Mouse (Mus musculus) brown adipose tissue, adult 24 weeks (tissue): ENCODE measurements around the gene Galk1. TPM values are rescaled to one million over a fixed set of nuclear protein-coding genes. Genes with fewer than 3 reads are reported as not detected.
"Not testable (repeated sequence)": the region's sequence is repeated elsewhere in the genome, so short reads cannot be mapped to it uniquely, and the experiment has no call there.

Source experiments
- H3K27ac ChIP-seq: fragments of 200-500 bp; replicated peaks from 2 replicates; pipeline ENCODE4 v1.5.1; 2012; ENCODE audit warnings: low read depth, mild to moderate bottlenecking, low read length
- H3K4me1 ChIP-seq: fragments of 200-500 bp; 2 replicates; pipeline ENCODE4 v1.6.1; 2012; ENCODE audit warnings: low read length, mixed read lengths; ENCODE audit not compliant: control insufficient read depth, insufficient read depth, insufficient read length
- H3K4me3 ChIP-seq: fragments of 200-500 bp; 2 replicates; pipeline ENCODE4 v1.5.1; 2012; ENCODE audit warnings: low read depth, mild to moderate bottlenecking, low read length, moderate library complexity; ENCODE audit not compliant: insufficient read depth
- polyA plus RNA-seq: library from polyadenylated mRNA; stranded (reverse); fragments of >200 nt; gene quantifications from 2 replicates; pipeline ENCODE4 v1.2.4, GENCODE M21; 2012; ENCODE audit not compliant: missing spikeins, insufficient read depth, insufficient read length

The Galk1 gene
- polyA plus RNA-seq, 1 experiment = 9.6 TPM

DNA sequence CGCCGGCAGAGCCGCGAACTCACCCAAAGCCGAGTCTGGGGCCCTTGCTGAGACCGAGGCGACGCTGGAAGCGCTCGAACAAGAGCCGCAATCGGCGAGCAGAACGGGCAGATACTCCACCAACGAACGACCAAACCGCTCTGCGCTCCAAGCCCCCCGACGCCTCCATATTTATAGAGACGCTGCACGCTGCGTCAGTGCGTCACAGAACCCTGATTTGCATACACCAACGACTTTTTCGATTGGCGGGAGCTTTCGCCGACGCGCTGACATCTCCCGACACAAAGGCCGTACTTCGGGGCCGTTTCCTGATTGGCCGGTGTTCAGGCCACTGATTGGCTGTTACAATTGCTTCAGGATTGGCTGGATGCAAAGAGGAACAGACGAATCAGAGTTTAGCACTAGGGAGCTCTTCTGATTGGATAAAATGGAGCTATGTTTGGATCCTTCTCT, 11.9 kb upstream of the Galk1 start:
- Histone ChIP-seq H3K27ac (peak overlapping the region; percentile 93), H3K4me1 (no peaks in the 10 kb centered on the region), H3K4me3 (peak overlapping the region; percentile 81)

DNA sequence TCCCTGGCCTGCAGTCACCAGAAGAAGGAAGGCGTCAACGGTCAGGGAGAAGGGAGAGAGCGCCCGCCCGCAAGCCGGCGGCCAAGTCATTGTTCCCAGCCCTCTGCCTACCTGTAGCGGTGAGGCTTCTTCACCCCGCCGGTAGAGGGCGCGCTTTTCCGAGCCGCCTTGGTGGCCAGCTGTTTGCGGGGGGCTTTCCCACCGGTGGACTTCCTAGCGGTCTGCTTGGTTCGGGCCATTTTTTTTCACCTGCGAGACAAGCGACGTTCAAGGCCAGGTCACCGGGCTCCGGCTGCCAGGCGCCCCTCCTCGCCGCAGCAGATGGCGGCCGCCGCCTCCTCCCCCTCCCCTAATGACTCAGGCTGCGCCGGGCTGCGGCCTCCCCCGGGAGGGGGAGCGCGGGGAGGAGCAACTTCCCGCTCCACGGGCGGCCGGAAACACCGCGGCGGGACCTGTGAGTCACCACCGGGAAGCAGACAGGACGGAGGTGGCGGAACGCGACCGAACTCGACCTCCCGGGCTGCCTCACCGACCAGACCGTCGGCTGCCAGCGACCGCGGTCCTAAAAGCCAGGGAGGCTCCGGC, 11.3 kb upstream of the Galk1 start:
- H3K27ac ChIP-seq = peak overlapping the region; percentile 93
- H3K4me3 ChIP-seq = peak overlapping the region; percentile 81
- H3K4me1 ChIP-seq = no peaks in the 10 kb centered on the region

DNA sequence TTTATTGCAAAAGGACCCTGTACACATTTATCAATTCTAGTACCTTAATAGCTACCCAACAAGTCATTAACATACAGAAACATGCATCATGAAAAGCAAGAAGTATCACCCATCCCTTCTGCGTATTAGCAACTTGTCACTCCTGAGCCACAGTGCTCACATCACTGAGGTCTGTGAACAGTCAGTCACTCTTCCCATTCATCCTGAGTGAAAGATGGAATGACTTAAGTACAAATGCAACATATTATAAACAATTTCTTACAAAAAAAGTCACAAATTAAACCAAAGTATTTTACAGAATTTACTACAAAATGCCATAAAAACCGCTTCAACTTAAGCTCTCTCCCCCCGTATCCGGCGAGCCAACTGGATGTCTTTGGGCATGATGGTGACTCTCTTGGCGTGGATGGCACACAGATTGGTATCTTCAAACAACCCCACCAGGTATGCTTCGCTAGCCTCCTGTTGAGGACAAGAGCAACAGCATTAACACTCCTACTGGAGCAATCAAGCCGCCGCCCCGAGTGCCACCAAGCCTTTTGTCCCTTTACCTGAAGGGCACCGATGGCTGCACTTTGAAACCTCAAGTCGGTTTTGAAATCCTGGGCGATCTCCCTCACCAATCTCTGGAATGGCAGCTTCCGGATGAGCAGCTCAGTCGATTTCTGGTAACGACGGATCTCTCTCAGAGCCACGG, 10.7 kb upstream of the Galk1 start:
- not testable (repeated sequence) for H3K4me1 ChIP-seq
- H3K27ac ChIP-seq = peak overlapping the region; percentile 93

DNA sequence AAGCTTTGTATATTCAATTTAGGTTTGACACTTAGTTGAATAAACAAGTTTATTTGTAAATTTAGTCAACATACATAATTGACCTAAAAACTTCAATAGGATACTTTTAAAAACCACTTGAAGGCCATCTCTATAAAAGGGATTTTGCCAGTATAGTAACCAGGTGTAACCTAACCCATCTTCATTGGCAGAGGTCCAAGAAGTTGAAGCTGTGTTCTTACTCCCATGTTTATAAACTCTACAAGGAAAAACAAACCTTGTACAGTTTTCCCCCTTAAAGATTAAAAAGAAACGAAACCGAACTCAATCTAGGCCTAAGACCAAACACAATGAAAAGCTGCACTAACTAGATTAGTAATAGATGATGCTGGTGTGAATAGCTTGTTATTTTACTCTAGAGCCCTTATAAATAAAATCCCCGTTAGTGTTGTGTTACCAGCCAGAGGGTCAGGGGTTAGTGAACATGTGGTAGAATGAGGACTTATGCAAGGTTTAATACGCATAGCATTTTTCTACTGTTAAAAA, 9.8 kb upstream of the Galk1 start:
- Histone ChIP-seq H3K27ac (no peak overlapping the region), H3K4me1 (no peaks in the 10 kb centered on the region), H3K4me3 (no peak overlapping the region)

More for the DNA sequence above, 10.7 kb upstream of the Galk1 start:
- peak overlapping the region; percentile 81 for H3K4me3 ChIP-seq

DNA sequence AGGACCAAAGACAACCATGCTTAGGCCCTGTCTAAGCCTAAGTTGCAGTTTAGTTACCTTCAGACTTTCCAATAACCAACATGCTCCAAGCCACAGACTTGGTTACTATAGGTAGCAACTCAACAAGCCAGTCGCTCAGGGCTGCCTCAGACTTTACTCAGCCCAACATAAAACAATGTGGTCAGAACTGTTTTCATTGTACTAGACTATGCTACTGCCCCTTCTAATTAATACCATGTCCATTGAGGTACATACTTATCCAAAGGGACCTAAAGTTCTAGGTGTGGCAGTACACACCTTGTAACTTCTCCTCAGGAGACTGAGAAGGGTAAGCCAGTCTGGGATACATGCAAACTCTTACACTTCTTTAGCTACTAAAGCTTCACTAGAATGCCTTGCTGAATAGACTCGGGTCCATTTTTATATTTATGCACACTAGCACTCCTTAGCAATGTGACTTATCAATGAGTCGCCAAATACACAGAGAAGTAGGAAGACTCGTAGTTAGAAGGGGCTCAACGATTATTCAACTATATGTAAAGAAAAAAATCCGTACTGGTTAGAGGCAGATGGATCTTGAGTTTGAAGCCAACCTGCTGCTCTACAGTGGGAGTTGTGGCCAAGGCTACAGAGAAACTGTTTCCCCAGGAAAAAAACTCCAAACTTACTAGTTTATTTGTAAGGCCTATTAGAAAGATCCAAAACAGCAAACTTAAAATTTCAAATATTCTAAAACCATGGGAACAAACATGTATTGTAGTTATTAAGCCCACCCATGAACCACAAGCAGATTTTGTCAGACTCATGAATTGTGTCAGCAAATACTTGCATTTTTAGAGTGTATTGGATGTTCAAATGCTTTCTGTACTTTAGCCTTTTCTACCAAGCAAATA, 9.1 kb upstream of the Galk1 start:
- no peaks in the 10 kb centered on the region for H3K4me1 ChIP-seq
- no peak overlapping the region for H3K4me3 ChIP-seq
- no peak overlapping the region for H3K27ac ChIP-seq

DNA sequence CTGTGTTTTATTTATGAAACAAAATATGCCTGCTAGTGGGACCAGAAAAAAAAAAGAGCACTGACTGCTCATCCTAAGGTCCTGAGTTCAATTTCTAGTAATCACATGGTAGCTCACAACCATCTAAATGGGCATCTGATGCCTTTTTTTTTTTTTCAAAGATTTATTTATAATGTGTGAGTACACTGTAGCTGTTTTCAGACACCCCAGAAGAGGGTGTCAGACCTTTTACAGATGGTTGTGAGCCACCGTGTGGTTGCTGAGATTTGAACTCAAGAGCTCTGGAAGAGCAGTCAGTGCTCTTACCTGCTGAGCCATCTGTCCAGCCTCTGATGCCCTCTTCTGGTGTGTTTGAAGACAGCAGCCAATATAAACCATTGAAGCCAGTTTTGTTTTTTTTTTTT, 8.0 kb upstream of the Galk1 start:
- no peak overlapping the region for H3K27ac ChIP-seq
- H3K4me1 ChIP-seq = no peaks in the 10 kb centered on the region
- H3K4me3 ChIP-seq = no peak overlapping the region

DNA sequence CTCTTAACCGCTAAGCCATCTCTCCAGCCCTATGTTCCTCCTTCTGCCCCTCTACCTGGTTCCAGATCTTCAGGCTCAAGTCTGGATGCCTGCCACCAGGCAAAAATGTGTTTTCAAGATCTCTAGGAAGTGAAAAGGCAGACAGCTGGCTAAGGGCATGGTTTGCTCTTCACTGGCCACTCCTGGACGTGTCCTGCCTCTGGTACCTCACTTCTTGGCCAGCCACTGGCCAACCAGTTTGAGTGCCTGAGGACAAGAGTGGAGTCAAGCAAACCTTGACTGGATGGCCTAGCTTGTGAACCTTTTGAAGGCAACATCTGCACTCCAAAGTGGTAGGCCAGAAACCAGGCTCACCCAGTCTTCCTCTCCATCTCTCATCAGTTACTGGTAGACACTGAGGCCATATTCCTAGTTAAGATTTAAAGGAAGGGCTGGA, 7.5 kb upstream of the Galk1 start:
- Histone ChIP-seq H3K4me1 (no peaks in the 10 kb centered on the region), H3K4me3 (no peak overlapping the region), H3K27ac (no peak overlapping the region)

DNA sequence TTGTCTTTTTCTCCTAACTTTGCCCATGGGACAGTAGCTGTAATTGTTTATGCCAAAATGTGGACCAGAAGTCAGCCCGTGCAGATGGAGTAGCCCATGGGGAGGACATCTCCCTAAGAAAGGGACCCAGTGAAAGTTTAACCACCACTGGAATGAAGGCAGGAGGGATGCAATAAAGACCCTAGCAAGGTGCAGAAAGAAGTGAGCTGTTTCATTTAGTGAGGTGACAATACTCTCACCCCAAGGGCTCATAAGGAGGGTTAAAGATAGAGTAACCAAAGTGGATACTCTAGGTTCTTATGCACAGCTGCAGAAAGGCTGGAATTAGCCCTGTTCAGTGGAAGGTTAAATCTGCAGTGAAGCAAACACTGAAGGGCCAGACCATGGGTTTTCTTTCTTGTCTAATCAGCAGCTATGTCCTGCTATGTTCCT, 6.9 kb upstream of the Galk1 start:
- no peak overlapping the region for H3K27ac ChIP-seq
- no peak overlapping the region for H3K4me3 ChIP-seq
- H3K4me1 ChIP-seq = no peaks in the 10 kb centered on the region

DNA sequence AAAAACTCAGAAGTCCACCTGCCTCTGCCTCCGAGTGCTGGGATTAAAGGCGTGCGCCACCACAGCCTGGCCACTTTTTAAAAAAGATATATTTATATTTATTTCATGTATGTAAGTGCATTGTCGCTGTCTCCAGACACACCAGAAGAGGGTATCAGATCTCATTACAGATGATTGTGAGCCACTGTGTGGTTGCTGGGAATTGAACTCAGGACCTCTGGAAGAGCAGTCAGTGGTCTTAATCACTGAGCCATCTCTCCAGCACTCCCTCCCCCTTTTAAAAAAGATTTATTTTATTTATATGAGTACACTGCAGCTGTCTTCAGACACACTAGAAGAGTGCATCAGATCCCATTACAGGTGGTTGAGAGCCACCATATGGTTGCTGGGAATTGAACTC, 6.3 kb upstream of the Galk1 start:
- not testable (repeated sequence) for H3K4me3 ChIP-seq, H3K27ac ChIP-seq, H3K4me1 ChIP-seq

DNA sequence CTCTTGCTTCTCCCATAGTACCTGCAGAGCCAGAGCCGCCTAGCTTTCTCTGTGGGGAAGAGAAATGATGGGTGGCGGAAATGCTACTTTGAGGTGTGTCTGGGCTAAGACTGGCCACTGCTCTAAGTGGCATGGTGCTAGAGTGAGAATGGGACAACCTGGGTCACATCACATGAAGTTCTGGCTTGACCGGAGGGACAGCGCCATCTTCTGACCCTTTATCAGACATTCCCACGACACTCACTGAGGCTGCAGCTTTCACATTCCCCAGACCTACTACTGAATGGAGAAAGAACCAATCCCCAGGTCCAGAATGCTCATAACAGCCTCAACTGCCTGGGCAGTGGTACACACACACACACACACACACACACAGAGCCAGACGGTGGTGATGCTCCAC, 5.6 kb upstream of the Galk1 start:
- Histone ChIP-seq H3K4me3 (no peak overlapping the region), H3K27ac (no peak overlapping the region), H3K4me1 (no peaks in the 10 kb centered on the region)

DNA sequence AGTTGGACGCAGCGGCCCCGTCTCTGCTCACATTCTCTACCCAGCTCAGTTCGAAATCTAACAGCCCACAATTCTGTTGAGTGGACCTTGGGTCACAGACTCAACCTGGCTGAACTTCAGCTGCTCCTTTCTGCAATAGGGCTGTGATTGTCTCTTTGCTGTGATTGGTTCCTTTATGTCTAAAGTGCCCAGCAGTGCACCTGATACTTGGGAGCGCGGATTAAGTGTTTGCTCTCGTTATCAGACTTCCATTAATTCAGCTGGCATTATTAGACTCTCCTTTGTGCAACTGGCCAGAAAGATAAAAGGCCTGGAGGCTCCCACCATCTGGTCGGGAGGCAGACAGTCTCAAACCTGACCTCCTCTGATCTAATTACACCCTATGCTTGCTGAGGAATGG, 2.3 kb upstream of the Galk1 start:
- Histone ChIP-seq H3K27ac (no peak overlapping the region), H3K4me1 (no peaks in the 10 kb centered on the region)

DNA sequence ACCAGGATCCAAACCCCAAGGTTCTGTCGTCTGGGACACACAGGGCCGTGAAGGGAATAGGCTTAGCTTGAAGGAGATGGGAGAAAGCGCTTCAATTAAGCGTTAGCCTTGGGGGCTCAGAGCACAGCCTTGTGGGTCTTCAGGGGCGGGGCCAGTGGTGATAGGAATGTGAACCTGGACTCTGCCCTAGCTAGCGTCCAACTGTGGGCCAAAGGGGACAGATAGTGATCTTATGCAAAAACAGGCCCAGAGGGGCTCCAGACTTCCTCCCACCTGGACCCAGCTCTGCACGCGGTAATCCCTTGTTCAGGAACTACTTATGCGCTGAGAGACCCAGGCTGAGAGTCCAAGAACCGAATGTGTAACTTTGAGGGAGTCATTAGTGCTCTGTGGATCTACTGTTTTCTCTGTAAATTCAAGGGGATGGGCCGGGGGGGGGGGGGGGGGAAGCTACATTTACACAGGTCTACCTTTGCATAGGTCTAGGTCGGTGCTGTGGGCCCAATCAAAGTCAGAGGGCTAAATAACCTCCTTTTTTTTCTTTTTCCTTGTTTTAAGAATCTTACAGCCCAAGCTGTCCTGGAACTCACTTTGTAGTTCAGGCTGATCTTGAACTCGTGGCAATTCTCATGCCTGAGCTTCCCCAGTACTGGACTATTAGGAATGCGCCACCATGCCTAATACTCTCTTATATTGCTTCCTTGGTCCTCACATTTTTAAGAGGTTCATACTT, 824 bp downstream of the Galk1 start:
- Histone ChIP-seq H3K4me3 (peak overlapping the region; percentile 63), H3K27ac (no peak overlapping the region), H3K4me1 (no peaks in the 10 kb centered on the region)

More for the DNA sequence above, 2.3 kb upstream of the Galk1 start:
- no peak overlapping the region for H3K4me3 ChIP-seq

DNA sequence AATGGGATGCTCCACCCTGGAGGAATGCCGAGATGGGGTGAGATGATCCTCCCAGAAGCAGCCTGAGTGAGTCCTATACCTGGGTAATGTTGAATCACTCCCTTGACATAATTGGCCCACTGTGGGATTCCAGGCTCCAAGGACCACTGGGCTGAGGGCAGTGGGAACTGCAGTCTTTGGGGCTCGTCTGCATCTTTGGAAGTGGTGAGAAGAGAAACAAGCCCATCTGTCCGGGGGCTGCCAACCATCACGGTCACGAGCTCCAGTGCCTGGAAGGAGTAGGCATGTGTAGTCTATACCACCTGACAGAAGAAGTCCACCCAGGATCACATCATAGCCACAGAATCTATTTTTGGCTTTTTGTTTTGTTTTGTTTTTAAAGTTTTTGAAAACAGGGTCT, 1.6 kb downstream of the Galk1 start:
- no peak overlapping the region for H3K27ac ChIP-seq
- no peaks in the 10 kb centered on the region for H3K4me1 ChIP-seq
- H3K4me3 ChIP-seq = no peak overlapping the region

DNA sequence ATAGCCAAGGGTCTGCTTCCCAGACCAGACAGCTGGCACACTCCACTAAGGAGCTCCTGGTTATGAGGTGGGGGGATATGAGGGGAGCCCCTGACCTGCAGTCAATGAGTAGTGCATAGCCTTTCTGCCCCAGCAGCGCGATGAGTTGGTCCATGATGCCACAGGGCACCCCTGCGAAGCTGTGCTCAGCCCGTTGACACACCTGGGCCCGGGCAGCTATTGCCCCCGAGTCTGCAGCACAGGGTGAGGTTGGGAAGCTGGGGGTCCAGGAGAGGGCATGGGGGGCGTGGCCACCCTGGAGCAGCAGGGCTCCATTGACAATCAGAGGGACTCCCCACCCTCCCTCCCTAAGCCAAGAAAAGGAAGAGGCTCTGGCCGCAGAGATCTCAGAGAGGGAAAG, 2.4 kb downstream of the Galk1 start:
- Histone ChIP-seq H3K4me1 (peaks cover 3% of the 10 kb centered on the region; the same call in 1 of the 2 replicates), H3K4me3 (no peak overlapping the region), H3K27ac (no peak overlapping the region)

DNA sequence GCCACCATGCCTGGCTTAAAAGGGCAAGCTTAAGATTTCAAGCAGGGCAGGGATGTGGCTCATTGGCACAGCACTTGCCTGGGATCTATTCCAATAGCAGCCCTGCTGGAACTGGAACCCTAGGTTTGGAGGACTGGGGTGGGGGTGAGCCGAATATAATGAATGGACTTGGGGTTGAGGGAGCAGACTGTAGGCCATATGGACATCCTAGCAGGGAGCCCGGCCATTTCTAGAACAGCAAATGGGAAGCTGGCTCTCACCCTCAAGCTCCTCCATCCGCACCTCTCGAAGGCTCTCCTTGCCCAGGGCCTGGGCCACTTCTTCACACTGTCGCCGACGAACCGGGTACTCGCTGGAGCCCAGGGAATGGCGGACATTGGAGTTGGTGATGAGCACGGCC, 2.9 kb downstream of the Galk1 start:
- peaks cover 3% of the 10 kb centered on the region; the same call in 1 of the 2 replicates for H3K4me1 ChIP-seq
- no peak overlapping the region for H3K4me3 ChIP-seq
- no peak overlapping the region for H3K27ac ChIP-seq
